Mouse (Mus musculus) gastrocnemius, postnatal 10 days (tissue): ENCODE measurements around the gene Gjd3. TPM values are rescaled to one million over a fixed set of nuclear protein-coding genes. Genes with fewer than 3 reads are reported as not detected.
"Not testable (repeated sequence)": the region's sequence is repeated elsewhere in the genome, so short reads cannot be mapped to it uniquely, and the experiment has no call there.

Source experiments
- DNase-seq: peaks from one replicate; pipeline ENCODE4 v3.0.0; 2021; ENCODE audit warnings: mixed read lengths
- long read RNA-seq, 2 experiments: library from polyadenylated mRNA; stranded (forward); transcript quantifications; one replicate each; pipeline ENCODE4 v2.0.0; 2021
- total RNA-seq, 2 experiments: library from RNA; stranded (reverse); gene quantifications; 2 replicates each; pipeline ENCODE4 v1.2.3; 2021

Gjd3 gene
- total RNA-seq: not detected
- long read RNA-seq, experiment 1, partial matches to known transcripts: 0 of 1 reads
- long read RNA-seq, experiment 1, other reads (novel, unspliced or antisense): 1 of 1 reads
- long read RNA-seq, experiment 2: 0 reads

DNA sequence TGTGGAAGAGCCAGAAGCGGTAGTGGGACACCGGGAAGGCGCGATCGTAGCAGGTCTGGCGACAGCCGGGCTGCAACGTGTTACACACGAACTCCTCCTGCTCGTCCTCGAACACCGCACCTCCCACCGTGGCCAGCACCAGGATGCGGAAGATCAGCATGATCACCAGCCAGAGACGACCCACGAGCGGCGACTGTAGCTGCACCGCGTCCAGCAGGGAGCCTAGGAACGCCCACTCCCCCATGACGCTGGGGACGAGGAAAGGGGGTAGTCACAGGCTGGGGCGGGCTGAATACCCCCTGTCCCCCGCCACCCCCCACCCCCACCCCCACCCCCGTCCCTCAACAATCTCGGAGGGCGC is at the start of gene Gjd3:
Gene Gjd3 (minus strand): TSS at position 244 of the 361 bp plus-strand sequence.
- DNase-seq: no peak

DNA sequence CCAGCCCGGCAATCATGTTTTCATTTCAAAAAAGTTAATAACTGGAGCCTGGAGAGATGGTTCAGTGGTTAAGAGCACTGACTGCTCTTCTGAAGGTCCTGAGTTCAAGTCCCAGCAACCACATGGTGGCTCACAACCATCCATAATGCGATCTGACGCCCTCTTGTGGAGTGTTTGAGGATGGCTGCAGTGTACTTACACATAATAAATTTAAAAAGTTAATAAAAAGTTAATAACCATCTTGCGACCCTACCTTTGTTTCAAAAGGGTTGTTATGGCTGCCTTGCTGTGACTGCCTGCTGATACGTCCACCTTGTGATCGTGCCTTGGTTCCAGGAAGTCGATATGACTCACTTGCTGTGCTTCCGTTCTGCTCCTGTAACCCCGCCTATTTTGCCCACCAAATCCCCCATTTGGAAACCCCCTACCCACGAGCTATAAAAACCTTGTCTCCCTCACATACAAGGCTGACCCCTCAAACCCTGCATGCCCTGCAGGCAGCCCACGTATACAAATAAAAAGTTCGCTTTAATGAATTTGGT is 44.2 kb upstream of the Gjd3 start:
- DNase-seq: no peak

DNA sequence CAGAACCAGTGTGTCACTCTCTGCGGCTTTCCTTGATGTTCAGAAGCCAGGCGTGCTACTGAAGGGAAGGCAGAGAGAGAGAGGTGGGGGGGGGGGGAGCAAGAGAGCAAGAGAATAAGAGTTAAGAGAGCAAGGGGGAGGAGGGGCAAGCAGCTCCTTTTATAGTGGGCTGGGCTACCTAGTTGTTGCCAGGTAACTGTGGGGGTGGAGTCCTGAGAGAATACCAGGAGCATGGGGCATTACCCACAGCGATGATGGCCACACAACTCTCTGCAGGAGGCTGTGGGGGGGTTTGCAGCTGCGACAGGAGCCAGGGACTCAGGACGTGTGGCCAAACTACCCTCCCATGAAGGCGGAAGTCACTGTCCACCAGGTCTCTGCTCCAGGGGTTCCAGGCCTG is 43.1 kb upstream of the Gjd3 start:
- DNase-seq: no peak

DNA sequence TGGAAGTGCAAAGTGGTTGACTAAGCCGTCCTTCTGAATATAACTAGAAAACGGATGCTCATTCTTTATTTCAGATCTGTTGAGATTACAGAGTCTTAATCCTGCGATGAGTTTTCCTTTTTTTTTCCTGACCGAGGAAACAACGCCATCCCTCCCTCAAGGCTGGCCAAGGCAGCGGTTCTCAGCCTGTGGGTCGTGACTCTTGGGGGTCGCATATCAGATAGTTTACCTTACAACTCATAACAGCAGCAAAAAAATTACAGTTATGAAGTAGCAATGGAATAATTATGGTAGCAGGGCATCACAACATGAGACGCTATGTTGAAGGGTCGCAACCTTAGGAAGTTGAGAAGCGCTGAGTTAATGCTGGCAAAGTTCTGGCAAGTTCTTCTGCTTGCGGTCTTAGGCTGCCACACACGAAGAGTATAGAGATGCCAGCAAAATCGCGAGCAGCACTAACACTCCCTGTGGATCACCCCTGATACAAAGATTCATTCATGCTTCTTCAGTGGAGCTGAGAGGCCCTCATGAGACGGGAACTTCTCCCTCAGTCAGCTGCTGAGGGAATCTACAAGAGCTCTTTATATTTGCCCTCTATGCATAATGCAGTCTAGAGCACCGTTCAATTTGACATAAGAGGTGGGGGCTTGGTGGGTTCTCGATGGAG is 41.8 kb upstream of the Gjd3 start:
- DNase-seq: no peak

DNA sequence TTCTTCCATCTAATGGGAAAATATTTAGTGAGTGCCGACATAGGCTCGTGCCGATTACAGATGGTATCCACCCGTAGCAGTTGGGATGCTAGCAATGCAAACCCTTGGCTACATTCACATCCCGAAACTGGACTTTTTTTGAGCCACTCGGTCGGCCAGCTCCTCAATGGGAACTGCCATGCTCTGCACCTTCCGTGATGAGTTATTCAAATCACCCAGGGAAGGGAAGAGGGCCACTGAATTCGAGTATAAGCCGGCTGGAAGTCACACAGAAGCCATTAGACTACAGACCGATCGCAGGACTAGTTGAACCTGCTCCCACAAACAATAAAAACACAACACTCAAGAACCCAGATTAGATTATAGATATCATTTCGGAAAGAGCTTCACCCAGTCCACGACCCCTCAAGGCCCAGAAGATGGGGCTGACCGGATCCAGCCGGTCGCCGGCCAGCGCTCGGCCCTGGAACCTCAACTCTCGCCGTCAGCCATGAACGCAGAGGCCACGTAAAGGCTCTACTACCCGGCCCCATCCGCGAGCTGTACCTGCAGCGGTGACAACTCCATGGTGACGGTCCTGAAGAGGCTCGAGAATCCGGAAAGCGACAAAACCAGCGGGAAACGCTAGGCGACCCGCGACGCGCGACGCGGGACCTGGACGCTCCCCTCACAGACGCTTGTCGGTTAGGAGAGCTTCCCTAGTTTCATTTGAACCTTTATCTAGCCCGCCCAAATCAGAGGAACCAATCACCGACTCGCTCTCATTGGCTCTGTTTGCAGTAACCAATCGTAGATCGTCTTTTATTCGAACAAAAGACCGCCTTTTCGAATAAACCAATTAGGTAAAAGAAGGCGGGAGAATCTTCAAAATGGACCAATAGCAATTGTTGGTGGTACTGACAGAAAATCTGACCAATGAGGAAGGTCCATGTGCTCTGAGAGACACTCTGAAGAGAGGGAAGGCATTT is 41.0 kb upstream of the Gjd3 start, which contains the start of gene Top2a:
Gene Top2a (minus strand): TSS at position 690 of the 968 bp plus-strand sequence.
- peak; percentile 70 for DNase-seq

DNA sequence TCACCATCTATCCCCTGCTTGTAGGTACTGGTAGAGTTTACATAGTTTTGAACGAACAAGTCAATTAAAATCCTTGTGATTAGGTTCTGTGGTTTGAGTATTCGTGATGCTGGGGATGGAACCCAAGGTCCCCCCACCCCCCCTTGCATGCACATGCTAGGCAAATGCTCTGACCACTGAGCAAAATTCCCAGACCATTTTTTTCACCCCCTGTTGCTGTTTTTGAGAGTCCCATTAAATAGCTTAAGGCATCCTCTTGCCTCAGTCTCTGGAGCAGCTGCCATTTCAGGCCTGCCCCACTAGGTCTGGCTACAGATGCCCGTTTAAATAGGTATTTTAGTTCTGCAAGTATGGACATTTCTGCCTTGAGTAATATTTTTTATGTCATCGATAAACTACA is 40.3 kb upstream of the Gjd3 start:
- DNase-seq: no peak

DNA sequence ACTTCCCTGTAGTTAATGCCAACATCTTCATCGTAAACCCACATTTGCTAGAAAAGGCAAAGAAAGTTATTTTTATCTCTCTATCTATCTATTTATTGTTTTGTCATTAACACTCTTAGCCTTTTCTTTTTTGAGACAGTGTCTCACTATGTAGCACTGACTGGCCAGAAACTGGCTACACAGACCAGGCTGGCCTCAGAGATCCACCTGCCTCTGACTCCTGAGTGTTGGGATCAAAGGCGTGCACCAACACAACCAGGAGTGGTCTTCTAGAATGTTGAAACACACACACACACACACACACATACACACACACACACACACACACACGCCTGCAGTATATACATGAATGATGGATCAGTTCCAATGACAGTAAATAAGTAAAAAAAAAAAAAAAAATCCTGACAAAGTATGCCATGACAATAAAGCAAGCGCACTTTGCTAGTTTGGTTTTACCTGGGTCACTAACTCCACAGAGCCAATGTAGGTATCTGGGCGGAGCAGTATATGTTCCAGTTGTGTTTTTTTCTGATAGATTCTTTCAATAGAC is 39.6 kb upstream of the Gjd3 start:
- DNase-seq: no peak

DNA sequence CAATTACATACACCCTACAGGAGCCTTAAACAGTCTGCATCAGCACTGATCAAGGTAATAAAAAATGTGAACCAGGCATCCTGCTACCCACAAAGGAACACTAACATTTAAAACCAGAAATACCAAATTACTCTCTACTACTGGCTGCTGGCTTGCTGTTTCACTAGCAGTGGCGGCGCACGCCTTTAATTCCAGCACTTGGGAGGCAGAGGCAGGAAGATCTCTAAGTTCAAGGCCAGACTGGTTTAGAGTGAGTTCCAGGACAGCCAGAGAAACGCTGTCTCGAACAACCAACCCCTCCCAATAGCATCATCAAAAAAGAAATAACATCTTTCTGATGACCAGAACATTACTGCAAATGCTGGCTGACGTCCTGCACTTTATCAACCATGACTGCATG is 37.0 kb upstream of the Gjd3 start:
- no peak for DNase-seq

DNA sequence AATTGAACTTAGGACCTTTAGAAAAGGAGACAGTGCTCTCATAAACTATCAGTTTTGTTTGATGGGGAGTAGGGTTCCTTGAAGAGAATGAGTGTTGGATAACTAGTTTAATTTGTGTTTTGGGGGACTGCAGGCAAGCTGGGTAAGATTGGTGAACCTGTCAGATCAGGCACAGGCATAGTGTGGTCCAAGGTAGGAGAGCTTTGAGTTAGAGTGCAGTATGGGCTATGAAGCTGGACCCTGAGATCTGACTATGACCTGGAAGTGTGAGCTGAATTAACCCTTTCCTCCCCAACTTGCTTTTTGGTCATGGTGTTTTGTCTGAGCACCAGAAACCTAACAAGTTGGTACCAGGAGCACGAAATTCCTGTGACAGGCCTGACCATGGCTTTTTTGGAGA is 31.0 kb upstream of the Gjd3 start:
- DNase-seq: no peak

DNA sequence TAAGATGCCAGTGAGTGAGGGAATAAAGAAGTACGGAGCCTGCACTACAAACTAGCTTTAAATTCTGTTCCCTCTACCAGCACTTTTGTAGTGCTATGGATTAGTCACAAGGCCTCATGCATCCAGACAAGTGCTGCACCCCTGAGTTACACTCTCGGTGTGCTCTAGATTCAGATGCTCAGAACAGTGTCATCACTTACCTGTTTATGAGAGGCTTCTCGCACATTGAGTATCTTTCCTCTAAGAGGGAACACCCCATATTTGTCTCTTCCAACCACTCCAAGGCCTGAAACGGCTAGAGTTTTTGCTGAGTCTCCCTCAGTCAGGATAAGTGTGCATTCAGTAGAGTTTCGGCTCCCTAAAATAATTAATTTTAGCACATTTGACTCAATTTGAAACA is 27.9 kb upstream of the Gjd3 start:
- no peak for DNase-seq

DNA sequence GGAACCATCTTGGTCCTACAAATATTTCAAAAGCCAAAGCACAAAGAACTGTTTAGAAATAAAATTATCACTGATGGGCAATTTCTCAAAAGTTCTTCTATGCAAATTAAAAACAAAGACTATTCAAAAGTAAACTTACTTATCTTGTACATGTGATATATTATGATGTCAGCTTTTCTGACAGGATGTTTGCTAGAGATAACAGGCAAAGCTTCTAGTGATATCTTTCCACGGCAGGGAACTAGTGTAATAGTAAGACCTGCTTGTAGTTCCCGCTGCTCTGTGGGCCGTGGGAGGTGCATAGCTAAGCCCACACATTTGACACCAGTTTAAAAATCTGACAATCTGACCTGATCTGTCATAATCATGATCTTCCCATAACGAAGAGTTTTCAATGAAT is 27.3 kb upstream of the Gjd3 start:
- no peak for DNase-seq

DNA sequence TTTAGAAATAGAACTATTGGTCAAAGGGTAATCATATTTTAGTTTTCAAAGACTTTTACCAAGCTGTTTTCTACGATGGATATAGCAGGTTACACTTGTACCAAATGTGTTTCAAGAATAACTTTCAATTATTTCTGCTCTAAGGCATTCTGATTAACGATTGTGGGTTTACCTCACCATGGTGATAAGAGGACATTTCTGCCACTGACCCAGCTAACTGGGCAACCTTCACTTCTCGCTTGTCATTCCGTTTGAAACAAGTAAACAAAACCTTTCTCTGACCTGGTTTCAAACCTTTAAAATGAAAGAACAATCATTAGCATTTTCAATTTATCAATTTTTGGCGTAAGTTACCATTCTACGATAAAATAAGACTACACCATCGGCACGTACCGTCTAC is 24.0 kb upstream of the Gjd3 start:
- DNase-seq: no peak

DNA sequence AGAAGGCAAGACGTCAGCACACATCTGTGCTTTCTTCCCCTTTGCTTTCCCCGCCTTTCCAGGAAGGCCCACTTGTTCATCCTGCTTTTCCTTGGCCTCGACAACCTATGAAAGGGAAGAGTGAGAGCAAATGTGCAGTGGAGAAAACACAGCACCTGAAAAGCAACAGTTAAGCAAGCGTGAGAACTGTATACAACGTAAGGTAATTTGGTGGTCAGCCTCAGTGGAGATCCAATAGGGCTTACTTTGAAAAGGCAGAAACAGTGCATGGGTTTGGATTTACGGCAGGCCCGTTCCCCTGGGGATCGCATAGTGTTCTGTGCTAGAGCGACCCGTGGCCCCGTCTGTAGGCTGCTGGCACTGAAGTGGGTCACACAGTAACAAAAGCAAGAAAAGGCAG is 16.4 kb upstream of the Gjd3 start:
- DNase-seq: no peak

DNA sequence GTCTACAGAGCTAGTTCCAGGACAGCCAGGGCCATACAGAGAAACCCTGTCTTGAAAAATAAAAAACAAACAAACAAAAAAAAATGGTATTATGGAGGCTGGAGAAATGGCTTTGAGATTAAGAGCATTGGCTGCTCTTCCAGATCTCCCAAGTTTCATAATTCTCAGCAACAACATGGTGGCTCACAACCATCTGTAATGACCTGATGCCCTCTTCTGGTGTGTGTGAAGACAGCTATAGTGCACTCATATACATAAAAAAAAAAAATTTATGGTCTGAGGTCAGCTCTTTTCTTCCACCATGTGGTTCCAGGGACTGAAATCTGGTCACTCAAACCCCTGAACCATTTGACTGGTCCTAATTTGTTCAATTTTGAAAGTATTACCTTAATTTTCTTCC is 16.0 kb upstream of the Gjd3 start:
- no peak for DNase-seq

DNA sequence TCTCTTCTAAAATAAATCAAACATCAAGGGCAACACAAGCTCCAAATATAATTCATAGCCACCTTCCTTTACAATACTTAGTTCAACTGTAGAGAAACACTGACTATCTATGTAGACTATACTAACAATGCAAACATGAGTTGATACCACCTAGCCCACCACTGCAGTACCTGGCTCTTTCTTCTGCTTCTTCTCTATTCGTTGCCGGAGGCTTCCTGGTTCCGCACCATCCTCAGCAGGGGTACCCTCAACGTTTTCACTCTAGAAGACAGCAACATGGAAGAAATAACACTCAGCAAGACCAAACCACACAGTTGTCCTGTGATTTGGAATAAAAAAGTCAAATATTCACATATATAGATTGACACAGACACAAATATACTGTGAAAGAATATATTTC is 14.8 kb upstream of the Gjd3 start:
- no peak for DNase-seq

DNA sequence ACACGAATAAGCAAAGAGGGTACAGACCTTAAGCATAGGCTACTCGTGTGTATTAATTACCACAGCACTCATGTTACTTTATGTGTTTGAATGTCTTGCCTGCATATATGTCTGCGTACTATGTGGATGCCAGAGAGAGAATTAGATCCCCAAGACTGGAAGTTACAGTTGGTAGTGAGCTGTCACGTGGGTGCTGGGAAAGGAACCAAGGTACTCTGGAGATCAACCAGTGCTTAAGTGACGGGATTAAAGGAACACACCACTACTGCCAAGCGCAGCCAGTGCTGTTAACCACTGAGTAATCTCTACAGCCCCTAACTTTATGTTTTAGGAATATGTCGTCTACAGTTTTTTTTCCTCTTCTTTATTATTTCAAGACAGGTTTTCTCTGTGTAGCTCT is 13.2 kb upstream of the Gjd3 start:
- no peak for DNase-seq

DNA sequence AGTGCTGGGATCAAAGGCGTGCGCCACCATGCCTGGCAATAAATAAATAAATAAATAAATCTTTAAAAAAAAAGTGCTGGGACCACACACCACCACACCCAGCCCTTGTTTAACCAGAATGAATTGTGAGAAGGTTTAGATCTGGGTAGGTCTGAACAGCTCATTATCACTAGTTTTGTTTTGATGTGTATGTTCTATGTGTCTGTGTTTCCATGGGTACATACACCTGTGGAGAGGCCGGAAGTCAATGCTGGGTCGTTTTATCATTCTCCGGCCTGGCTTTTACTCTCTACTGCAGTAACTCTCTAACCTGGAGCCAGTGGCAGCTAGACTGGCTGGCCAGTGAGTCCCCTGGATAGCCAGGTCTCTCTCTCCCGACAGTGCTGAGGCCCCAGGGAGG is 8.1 kb upstream of the Gjd3 start:
- DNase-seq: no peak

DNA sequence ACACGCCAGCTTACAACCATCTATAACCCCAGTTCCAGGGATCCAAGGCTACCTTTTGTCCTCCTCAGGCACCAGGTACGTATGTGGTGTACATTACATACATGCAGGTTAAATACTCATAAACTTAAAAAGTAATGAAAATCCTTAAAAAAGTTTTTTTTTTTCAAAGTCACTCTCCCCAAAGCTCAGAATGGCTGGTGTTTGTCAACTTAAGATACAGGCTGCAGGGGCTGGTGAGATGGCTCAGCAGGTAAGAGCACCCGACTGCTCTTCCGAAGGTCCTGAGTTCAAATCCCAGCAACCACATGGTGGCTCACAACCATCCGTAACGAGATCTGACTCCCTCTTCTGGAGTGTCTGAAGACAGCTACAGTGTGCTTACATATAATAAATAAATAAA is 5.4 kb upstream of the Gjd3 start:
- DNase-seq: not testable (repeated sequence)

DNA sequence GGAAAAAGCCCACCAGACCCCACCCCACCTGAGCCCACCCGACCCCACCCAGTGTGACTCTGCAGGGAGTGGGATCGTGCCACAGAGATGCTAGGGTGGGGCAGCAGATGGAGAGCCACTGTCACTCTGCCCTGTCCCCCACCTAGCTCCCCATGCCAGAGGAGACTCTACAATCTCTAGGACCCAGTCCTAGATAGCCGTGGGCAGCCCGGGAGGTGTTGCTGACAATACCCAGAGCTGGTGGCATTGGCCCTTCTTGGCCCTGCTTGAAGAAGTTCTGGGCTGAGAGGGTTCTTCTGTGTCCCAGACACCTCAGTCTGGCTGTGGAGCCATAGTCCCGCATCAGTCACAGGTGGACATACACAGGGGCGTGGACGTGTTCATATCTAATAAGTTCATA is 2.7 kb upstream of the Gjd3 start:
- no peak for DNase-seq

DNA sequence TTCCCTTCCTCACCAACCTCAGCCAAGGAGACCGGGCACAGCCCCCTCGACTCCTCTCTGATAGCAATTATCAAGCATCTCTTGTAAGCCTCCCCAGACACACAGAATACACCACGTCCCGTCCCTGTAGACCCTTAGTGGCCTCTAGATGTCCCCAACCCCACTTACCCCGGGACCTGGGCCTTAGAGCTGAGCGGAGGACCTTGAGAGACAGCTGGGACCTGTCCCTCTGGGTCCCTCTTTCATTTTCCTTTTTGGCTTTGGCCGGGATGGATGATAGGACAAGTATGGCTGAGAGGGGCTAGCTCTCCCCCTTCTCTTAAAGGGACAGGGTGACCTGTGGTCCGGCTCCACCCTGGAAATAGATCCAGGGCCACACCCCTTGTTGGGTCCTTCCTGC is 735 bp upstream of the Gjd3 start:
- no peak for DNase-seq

DNA sequence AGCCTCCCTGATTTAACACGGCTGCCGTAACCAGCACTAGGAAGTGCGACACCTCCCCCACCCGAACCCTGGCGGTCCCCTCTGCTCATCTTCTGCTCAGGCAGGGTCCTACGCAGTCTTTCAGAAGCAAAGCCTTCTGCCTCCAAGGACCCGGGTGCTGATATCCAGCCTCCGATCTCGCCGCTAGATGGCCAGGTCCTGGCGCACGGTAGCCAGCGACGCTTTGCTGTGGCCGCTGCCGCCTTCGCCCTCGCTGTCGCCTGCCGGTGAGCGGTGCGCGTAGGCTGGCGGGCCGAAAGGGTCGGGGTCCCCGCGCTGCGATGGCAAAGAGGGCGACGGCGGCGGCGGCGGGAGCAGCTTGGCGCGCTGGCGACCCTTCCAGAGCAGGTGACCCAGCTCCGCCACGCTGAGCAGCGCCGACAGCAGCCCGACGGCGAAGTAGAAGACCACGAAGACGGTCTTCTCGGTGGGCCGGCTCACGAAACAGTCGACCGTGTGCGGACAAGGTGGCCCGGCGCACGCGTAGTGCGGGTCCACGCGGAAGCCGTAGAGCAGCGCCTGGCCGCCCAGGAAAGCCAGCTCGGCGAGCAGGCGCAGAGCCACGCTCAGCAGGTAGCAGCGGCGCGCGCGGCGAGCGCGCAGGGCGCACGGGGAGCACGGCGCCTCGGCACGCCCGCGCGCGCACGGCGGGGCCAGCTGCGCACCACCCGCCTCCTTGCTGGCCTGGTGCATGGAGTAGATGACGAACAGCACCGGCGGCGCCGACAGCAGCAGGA is 631 bp downstream of the Gjd3 start:
- DNase-seq: peak; percentile 77
